1 mouse cellular context compared by ENCODE assay signal in genomic region chr5:74194841-74195613, GRCm38 (mm10).
TF ChIP-seq lines count a peak whose summit lies in the region.

Rasl11b (plus strand) TSS chr5:74195286.

TF ChIP-seq in CH12.LX, 34 proteins besides CTCF, POLR2A, EP300 and RAD21 (continued from another document):
- 0 out of 2 replicates have a peak, but pooled peaks have one; percentile 6 for TF ChIP-seq SIN3A (IDR thresholded peaks at IDR 0.05; ENCODE audit: low read length)
